Mouse (Mus musculus) cerebellum, postnatal 4 days (tissue): Measurements from ENCODE around the gene Socs5.

ENCODE experiments used
- DNase-seq, 2 experiments: peaks; one replicate each; pipeline ENCODE4 v3.0.0; 2022; ENCODE audit warnings: low spot score in 2 of 2, mixed read lengths in 1 of 2

Gene Socs5

DNA sequence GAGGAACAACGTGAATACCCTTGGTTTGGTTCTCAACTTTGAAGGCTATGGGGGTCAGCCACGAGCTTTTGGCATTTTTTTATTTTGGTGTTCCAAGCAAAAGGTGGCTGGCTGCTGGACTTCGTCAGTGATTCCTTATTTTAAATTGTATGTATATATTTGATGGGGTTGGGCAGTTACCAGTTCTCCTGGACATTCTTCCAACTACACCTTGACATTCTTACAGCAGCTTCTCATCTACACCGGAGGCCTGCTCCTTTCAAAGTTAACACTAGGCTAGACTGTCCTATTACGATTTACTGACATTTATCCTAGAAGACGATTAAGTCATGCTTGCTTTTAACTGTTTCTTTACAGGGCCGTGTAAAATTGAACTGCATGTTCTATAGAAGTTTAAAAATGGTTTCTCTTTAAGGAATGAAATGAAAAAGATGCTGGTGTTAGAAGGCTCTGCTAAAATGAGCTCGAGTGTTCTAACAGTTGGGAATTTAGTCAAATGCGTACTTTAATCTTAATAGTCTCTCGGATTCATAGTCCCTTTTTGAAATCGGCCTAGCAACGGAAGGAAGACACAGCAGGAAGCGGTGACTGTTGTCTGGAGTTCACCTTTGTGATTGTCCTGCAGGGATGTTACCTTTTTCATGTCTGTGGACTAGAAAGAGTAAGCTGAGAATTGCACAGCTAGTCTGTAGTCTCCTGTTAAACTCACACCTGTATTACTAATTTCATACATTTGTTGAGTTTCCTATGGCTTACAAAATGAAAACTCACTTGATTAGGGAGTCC lies 1.2 kb downstream of the Socs5 start:
- DNase-seq, result no peak

DNA sequence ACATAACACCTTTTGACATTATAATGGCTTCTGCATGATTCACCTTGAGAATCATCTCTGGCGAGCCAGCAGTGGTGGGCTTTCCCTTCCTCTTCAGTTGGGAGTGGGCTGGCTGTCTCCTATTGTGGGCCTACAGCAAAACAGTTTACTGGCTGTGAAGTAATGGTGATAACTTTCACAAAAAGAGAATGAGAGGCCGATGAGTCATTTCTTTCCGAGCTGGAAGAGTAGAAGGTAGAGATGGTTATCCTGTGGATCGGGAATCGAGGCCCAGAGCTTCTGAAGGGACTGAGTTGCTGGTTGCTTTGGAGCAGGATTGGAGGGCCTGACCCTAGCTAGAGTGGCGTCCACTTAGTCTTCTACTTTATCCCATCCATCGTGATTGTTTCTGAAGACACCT lies 2.0 kb downstream of the Socs5 start:
- DNase-seq, result no peak

DNA sequence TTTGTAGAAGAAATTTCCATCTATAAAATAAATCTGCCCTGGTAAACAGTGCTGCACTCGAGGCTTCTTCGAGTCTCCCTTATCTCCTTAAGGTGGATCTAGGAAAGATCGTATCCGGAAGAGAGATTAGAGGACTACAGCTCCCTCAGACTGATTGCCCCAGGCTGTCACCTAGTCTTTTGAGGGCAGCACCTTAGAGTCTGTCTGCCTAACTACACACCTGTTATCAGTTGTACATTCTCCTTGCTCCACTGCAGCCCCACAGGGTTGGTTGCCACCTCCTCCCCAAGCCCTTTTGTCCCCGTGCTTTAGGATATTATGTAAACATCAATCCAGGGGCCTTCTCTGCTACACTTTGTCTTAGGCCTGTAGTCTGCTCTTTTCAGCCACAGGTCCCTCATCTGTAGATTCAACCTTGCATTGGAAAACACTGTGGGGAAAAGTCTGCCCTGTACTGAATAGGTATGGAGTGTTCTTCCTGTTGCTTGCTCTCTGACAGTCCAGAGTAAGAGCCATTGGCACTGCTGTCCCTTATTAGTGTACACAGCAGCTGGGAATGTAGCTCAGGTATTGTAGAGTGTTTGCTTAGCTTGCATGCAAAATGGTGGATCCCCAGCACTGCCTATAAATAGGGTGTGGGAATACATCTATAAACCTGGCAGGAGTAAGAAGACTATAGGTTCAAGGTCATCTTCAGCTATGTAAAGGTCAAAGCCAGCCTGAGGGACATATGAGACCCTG lies 5.5 kb downstream of the Socs5 start:
- no peak for DNase-seq

DNA sequence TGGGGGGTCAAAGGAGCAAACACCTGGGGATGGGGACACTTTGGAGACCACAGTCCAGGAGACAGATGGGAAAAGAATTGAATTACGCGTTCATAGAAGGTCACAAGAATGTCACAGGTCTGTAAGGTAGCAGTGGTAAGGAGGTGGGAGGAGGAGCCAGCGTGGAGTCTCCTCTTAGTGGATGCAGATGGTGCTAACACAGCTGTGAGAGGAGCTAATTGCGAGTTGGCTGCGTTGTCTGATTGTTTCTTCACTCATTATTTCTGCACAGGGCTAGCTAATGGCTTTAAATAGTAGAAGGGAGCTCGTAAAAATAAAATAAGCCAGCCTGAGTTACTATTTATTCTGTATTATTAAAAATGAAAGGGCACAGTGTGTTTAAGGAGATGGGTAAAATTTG lies 8.1 kb downstream of the Socs5 start:
- DNase-seq, result no peak

DNA sequence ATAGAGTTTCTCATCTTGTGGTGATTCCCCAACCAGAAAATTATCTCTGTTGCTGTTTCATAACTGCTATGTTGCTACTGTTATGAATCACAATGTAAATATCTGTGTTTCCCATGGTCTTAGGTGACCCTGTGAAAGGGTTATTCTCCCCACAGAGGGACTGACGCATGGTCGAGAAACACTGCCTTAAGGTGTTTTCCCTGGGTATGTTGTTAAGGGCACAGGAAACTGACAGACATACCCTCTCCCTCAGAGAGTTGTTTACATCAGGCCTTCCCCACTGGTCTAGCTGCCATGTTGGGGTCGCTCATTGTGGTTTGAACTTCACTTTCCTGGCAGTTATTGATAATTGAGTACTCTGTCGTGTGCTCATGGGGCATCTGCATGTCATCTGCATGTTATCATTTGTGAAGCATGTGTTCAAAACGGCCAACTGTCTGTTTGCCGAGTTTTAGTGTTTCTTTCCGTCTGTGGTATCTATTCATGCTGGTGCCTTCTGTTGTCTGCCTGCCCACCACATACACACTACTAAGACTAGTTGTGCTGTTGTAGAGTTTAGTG lies 11.6 kb downstream of the Socs5 start:
- no peak for DNase-seq

DNA sequence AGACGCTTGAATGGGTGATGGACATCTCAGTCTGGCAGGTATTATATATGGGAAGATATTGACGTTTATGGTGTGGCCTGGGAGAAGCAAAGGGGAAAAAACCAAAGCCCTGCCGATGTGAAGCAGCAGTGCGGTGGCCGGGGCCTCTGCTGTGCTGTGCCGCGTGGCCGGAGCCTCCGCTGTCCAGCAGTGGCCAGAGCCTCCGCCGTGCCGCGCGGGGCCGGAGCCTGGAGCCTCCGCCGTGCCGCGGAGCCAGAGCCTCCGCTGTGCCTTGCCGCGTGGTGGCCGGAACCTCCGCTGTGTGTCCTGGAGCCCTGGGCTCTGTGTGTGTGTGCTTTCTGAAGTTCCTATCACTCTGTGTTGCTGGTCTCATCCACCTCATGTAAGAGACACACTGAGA lies 17.9 kb downstream of the Socs5 start:
- peak in 1 of 2 experiments; percentile 9 for DNase-seq

DNA sequence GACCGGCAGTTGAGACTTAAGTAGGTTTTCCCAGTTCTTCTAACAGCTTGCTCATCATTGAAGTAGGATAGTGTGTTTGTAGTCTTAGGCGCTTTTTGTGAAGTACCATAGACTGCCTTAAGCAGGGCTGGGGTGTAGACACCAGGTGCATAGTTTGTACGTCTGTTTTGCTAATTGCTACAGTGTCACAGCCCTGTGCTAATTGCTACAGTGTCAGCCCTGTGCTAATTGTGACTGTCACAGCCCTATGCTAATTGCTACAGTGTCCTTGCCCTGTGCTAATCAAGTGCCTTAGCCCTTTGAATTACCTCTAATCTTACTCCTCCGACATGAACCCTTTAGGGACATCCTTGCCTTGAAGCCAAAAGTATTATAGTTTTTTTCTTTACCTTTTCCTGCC lies 24.8 kb downstream of the Socs5 start:
- no peak for DNase-seq

DNA sequence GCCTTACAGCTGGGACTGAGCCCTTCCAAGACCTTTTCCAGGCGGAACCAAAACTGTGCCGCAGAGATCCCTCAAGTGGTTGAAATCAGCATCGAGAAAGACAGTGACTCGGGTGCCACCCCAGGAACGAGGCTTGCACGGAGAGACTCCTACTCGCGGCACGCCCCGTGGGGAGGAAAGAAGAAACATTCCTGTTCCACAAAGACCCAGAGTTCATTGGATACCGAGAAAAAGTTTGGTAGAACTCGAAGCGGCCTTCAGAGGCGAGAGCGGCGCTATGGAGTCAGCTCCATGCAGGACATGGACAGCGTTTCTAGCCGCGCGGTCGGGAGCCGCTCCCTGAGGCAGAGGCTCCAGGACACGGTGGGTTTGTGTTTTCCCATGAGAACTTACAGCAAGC lies 26.3 kb downstream of the Socs5 start:
- peak in 1 of 2 experiments; percentile 8 for DNase-seq

DNA sequence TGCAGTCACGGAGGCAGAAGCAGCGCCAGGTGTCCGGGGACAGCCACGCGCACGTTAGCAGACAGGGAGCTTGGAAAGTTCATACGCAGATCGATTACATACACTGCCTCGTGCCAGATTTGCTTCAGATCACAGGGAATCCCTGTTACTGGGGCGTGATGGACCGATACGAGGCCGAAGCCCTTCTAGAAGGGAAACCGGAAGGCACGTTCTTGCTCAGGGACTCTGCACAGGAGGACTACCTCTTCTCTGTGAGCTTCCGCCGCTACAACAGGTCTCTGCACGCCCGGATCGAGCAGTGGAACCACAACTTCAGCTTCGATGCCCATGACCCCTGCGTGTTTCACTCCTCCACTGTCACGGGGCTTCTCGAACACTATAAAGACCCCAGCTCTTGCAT lies 27.2 kb downstream of the Socs5 start:
- no peak for DNase-seq

DNA sequence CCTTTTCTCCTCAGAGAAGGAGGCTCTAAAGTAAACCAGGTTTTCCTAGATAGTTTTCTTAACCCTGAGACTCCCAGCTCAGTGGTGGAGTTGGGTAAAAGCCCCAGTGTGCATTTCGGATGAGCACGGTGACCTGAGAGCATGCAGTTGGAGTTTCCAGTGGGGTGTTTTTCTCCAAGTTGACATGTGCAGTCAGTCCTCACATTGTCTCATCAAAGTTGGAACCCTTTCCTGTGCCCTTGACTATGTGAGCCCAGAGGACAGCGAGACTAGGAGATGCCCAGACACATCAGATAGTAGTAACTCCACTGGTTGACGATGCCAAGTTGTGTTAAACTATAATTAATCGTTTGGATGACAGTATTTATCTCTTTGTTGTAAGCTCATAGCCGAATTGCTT lies 28.3 kb downstream of the Socs5 start:
- DNase-seq, result no peak

DNA sequence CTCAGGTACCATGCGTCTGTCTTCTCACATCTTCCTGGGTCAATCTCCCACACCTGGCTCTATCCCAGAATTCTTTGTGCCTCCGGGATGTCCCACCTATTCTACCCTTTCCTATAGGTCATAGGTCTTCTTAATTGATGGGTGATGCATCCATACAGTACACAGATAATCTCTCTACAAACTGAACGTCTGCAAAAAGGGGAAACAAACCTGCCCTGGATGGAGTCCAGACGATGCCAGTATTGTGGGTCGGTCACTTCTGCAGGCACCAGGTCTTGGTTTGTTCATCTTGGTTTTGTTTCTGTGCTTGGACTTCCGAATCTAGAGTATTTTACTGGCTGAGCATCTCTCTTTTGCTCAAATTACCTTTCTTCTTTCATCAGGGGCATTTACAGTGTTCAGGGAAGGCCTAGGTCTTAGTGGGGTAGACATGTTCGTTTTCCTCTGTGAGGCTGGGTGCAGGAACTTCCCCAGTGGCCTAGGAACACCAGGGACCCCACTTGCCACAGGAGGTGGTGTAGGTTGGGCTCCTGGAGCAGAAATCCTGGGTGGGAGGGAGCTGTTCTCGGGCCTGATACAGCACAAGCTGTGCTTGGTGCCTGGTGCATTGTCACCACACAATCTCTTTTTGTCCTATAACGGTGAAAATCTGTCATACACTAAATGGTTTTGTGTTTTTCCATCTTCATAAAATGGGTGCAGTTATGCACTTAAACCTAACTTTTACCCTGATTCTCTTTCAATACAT lies 33.9 kb downstream of the Socs5 start:
- DNase-seq, result no peak

DNA sequence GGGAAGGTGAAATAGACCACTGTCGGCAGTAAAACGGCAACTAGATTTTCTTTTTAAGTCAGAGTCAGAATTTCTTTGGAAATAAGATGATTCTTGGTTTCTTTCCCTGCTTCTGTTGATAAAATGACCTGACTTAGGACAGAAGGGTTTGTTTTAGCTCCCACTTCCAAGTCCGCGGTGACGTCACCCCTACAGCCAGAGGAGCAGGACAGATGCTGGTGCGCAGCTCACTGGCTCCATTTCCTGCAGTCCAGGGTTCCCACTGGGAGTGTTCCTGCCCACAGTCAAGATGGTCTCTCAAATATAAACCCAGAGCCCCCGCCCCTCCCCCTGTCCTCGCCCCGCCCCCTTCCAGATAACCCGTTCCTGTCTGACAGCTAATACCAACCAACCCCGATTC lies 34.8 kb downstream of the Socs5 start:
- DNase-seq, result peak in 1 of 2 experiments; percentile 11

DNA sequence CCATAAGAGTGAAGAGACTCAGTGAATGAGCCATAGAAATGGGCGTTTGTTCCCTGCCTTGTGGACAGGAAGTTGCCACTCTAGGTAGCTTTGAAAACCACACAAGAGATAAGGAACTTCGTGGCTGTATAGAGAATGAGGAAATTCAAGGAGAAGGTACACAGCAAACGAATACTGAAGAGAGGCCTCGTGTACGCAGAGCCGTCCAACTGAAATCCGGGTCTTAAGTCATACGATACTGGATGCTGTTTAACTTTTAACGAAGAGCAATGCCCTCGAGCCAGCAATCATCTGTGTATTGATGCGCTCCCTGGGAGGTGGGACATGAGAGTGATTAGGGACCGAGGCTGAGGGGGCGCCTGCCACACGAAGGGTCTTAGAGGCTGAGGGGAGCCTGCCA lies 35.7 kb downstream of the Socs5 start:
- no peak for DNase-seq

DNA sequence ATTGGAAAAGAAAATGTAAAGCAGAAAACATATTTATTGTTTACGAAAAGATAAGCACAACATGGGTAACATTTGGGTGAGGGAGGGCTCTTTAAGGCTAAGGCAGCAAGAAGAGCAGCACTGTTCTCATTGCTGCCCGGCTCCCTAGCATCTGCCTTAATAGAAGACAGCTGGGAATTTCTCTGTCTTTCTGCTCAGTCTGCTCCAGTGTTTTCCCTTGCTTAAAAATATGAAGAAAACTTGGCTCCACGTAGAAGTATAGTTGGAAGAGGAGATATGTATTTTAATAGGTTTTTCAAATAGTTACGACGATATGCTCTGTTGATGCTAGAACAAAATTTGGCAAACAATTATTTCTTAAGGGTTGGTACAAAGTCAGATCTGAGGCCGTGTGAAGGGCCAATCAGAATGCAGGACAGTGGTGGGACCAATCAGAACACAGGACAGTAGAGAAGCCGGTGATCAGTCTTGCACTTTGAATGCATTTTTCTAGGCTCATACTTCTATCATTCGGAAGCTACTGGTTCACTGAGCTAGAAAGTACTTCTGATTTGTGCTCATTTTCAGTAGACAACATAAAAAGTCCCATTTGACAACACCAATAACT lies 39.0 kb downstream of the Socs5 start:
- DNase-seq, result no peak

DNA sequence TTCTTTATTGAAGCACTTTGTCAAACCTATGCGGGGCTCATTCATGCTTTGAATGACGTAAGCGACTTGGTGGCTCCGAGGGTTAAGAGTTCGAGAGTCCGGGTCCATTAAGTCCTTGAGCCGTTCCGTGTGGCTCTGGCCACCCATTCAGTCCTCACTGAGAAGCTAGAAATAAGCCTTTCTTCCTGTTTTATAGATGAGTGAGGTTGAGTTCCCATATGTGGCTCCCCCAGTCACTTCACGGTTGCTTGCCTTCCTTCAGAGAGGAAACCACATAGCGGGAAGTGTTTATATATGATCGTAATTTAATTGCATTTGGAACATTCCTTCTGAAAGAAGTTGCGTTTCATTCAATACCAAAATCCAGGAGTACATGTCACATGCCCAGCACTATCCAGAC lies 42.3 kb downstream of the Socs5 start:
- no peak for DNase-seq

DNA sequence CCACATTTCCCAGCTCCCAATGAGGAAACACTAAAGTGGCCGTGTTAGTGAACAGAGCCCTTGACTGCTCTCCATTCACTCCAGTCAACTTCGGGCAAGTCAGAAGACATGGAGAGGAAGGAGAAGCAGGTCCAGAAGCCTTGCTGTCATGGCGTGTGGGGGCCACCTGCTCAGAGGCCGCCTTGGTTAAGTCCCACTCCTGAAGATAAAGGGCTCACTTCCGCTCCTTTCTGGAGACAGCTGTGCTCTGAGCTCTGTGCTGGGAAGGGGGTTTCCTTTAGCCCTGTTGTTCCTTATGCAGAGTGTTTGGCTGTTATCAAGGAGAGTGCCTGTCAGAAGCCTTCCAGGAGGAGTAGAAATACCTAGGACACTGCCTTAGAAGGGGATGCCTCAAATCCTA lies 45.5 kb downstream of the Socs5 start:
- DNase-seq, result no peak

DNA sequence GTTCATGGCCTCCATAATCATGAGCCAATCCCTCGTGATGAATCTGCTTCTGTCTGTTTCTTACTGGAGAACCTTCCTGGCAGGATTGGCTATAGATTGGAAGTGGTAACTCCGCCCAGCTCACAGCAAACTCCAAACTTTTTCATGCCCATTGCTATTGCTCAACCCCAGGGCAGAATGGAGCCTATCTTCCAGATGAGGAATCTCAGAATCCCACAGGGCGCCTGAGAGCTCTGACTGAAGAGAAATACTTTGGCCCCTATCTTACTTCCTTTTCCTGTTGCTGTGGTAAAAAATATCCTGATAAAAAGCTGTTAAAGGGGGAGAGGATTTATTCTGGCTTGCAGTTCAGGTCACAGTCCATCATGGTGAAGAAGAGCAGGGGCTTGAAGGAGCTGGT lies 48.2 kb downstream of the Socs5 start:
- DNase-seq, result no peak

DNA sequence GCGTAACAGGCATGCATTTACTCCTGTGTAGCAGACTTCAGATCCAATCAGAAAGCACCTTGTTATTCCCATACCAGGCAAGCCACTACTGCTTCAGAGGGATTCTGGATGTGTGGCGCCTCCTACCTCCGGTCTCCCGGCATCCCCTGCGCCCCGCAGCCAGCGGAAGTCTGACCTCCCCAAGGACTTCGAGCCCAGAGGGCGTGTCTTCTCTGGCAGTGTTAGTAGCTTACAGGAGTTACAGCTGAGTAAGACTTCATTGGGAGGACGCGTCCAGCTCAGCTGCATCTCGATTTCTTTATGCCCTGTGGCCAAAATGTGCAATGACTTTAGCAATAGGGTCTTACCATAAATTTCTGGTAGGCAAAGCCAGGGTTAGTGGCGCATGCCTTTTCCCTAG lies 50.3 kb downstream of the Socs5 start:
- no peak for DNase-seq

DNA sequence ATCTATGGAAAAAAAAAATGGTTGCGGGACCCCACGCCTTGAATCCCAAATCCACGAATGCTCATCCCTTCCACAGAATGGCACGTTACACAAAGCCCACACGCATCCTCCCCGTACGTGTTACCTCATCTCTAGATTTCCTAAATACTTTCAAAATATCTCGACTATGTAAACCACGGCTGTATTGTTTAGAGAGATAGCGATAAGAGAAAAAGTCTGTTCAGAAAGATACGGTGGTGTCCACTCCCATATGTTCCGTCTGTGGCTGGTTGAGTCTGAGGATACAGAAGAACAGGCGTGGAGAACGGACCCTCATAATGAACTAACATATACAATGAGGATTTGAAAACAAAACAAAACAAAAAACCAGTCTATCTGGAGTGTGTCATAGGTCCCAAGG lies 51.1 kb downstream of the Socs5 start:
- no peak for DNase-seq

DNA sequence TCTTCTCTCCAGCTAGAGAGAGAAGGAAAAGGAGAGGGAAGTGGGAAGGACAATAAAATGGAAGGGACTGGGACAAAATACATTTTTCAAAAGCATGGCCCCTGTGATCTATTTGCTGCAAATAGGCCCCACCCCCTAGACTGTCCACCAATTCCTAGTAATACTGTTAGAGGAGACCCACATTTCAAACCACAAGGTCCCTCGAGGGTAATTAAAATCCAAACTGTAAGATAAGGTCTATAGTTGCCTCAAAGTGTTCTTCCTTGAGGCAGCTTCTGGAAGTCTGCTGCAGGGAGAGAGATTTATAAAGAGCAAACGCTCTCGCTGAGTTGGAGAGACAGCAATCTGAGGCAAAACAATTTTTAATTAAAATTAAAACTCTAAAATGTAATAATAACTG lies 52.8 kb downstream of the Socs5 start:
- no peak for DNase-seq

DNA sequence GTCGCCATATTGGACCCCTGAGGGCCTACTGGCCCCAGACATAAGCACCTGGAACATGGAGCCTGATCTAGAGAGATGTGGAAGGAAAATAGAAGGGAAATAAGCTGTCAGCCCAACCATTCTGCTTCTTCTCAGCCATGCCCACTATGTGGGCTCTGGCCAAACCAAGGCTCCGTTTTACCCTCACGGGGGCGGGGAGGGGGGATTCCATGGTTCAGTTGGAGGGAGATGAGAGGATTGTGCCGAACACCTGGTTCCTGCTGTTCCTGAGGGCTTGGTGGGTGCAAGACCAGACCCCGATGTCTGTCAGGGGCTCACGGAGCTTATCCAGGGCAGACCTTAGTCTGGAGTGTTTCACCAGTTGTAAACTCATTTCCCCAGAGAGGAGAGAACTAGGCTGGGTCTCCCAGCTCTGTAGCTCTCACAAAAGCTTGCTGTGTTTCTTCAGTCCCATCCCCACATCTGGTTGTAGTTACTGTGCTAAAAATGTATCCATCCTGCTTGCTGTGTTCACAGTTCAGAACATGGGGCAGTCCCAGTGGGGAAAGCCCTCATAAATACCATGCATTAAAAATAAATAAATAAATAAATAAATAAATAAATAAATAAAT lies 56.9 kb downstream of the Socs5 start:
- no peak for DNase-seq

DNA sequence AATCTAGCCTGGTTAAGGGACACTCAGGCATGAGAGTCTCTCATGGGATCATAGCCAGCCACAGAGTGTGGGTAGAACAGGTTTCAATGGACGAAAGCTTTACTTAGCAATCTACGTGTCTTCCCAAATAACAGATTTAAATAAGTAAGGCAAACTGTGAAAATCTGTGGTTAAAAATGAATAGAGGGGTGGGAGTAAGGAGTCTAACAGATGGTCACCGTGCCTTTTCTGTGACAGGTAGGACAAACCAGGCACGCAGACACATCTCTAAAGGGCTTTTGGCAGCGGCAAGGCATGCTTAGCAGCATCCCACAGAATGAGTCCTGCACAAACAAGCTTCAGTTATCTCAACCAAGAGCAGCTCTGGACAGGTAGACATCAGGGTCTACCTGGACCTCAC lies 59.9 kb downstream of the Socs5 start:
- DNase-seq, result no peak
